ENCODE assay signal across 29 mouse cellular contexts in genomic region chr8:84889141-84889540, GRCm38 (mm10). TPM values are rescaled to one million over a fixed set of nuclear protein-coding genes. Genes with fewer than 3 reads are reported as not detected.
"Had no signal": no experiment of that assay in that cellular context is flagged by ENCODE, and none has a peak within 500 bp of the region (broad histone marks: within the 10 kb centered on the region; RNA-seq: fewer than 3 reads in every experiment).

No protein-coding gene starts in this region.

- ATAC-seq: hindbrain, embryonic 16.5 days; inflammation-experienced regulatory T-cells, adult 6 months; intestine, embryonic 15.5 days; intestine, postnatal 0 days had no signal

- H3K9me3 ChIP-seq: heart, embryonic 10.5 days; heart, embryonic 12.5 days; hindbrain, embryonic 10.5 days; hindbrain, embryonic 12.5 days; intestine, embryonic 15.5 days; limb, embryonic 10.5 days; limb, embryonic 12.5 days had no signal

- DNase-seq: gastrocnemius, adult 2 months; gastrocnemius, postnatal 10 days; gastrocnemius, postnatal 25 days; heart, adult 18-20 months; heart, postnatal 10 days; heart, postnatal 4 days; kidney, adult 18-20 months; kidney, adult 8-10 months; kidney, postnatal 10 days; kidney, postnatal 25 days; kidney, postnatal 4 days had no signal

- H3K27me3 ChIP-seq: heart, embryonic 12.5 days; hindbrain, embryonic 12.5 days; intestine, embryonic 15.5 days; limb, embryonic 12.5 days had no signal

- H3K4me2 ChIP-seq: heart, embryonic 12.5 days; hindbrain, embryonic 12.5 days; hindbrain, embryonic 14.5 days; intestine, embryonic 15.5 days; limb, embryonic 12.5 days had no signal

- H3K4me3 ChIP-seq: gastrocnemius, adult 2 months; heart, embryonic 10.5 days; heart, embryonic 12.5 days; hindbrain, embryonic 10.5 days; hindbrain, embryonic 12.5 days; intestine, embryonic 15.5 days; layer of hippocampus, adult 2 months; left cerebral cortex, adult 2 months; limb, embryonic 10.5 days; limb, embryonic 12.5 days had no signal

- H3K9ac ChIP-seq: heart, embryonic 12.5 days; hindbrain, embryonic 12.5 days; hindbrain, embryonic 14.5 days; intestine, embryonic 15.5 days; limb, embryonic 12.5 days had no signal

- H3K27ac ChIP-seq: gastrocnemius, adult 2 months; heart, embryonic 10.5 days; hindbrain, embryonic 10.5 days; hindbrain, embryonic 12.5 days; hindbrain, embryonic 14.5 days; intestine, embryonic 15.5 days; layer of hippocampus, adult 2 months; left cerebral cortex, adult 2 months; limb, embryonic 10.5 days; limb, embryonic 12.5 days had no signal

RNA-seq across cellular contexts. Expression of gene Klf1, which starts 12.6 kb away (rescaled TPM):
- total RNA-seq: gastrocnemius, adult 2 months; gastrocnemius, postnatal 25 days; heart, adult 18-20 months; heart, adult 8-10 months; heart, postnatal 25 days; layer of hippocampus, adult 2 months; layer of hippocampus, postnatal 10 days; left cerebral cortex, postnatal 14 days; left cerebral cortex, postnatal 36 days had no signal
- polyA plus RNA-seq: inflammation-experienced regulatory T-cells, adult 6 months had no signal
